Mouse (Mus musculus): ENCODE results near the gene Arhgap25. TPM values are rescaled to one million over a fixed set of nuclear protein-coding genes. Genes with fewer than 3 reads are reported as not detected.

Gene Arhgap25
- total and polyA plus RNA-seq, 3 experiments: 4.8 to 40.9 (median 22.8) TPM

GRCm38 (mm10) chr6:87451016-87451415, 82.0 kb downstream of the Arhgap25 start:
- H3K4me3 ChIP-seq (ENCODE audit: low read depth, low read length): no peak overlapping the region
- DNase-seq (ENCODE audit: low spot score) (no peak), ATAC-seq (ENCODE audit: extremely low read depth, insufficient number of reproducible peaks, low FRiP score, poor library complexity, severe bottlenecking) (no peak)
- no peaks in the 10 kb centered on the region for H3K9me3 ChIP-seq (replicated peaks)
- H3K27me3 ChIP-seq (ENCODE audit: insufficient read depth, low read length): peaks cover 40% of the 10 kb centered on the region
- TF ChIP-seq GATA2 (IDR thresholded peaks at IDR 0.05; ENCODE audit: borderline replicate concordance, low read depth, low read length) (no peak), GATA1 (IDR thresholded peaks at IDR 0.05; ENCODE audit: borderline replicate concordance, low read length) (no peak), TAL1 (conservative IDR thresholded peaks at IDR 0.05; ENCODE audit: low read depth, low read length) (no peak), CTCF (IDR thresholded peaks at IDR 0.05; ENCODE audit: low read depth, low read length) (no peak), POLR2AphosphoS5 (IDR thresholded peaks at IDR 0.05; ENCODE audit: insufficient replicate concordance, low read depth, low read length) (no peak)
- no peaks in the 10 kb centered on the region for H3K4me1 ChIP-seq (ENCODE audit: insufficient read depth, low read depth, low read length)
- no peaks in the 10 kb centered on the region for H3K36me3 ChIP-seq (replicated peaks)

- TF ChIP-seq CTCF (IDR thresholded peaks at IDR 0.05; ENCODE audit: low read depth, low read length) (no peak), TAL1 (conservative IDR thresholded peaks at IDR 0.05; ENCODE audit: low read depth, low read length) (no peak), GATA1 (IDR thresholded peaks at IDR 0.05; ENCODE audit: borderline replicate concordance, low read length) (no peak), POLR2AphosphoS5 (IDR thresholded peaks at IDR 0.05; ENCODE audit: insufficient replicate concordance, low read depth, low read length) (no peak), GATA2 (IDR thresholded peaks at IDR 0.05; ENCODE audit: borderline replicate concordance, low read depth, low read length) (no peak)
- no peak for ATAC-seq (ENCODE audit: extremely low read depth, insufficient number of reproducible peaks, low FRiP score, poor library complexity, severe bottlenecking)
- Histone ChIP-seq H3K36me3 (replicated peaks) (no peaks in the 10 kb centered on the region), H3K4me3 (ENCODE audit: low read depth, low read length) (no peak overlapping the region), H3K9me3 (replicated peaks) (no peaks in the 10 kb centered on the region), H3K4me1 (ENCODE audit: insufficient read depth, low read depth, low read length) (no peaks in the 10 kb centered on the region), H3K27me3 (ENCODE audit: insufficient read depth, low read length) (peaks cover 40% of the 10 kb centered on the region)
- DNase-seq (ENCODE audit: low spot score): no peak
These were observed 83.5 kb downstream of the Arhgap25 start for GRCm38 (mm10) chr6:87449534-87449933.

- Histone ChIP-seq H3K4me3 (ENCODE audit: low read depth, low read length) (no peak overlapping the region), H3K9me3 (replicated peaks) (no peaks in the 10 kb centered on the region), H3K36me3 (replicated peaks) (no peaks in the 10 kb centered on the region), H3K4me1 (ENCODE audit: insufficient read depth, low read depth, low read length) (no peaks in the 10 kb centered on the region), H3K27me3 (ENCODE audit: insufficient read depth, low read length) (peaks cover 41% of the 10 kb centered on the region)
- DNase-seq (ENCODE audit: low spot score): no peak
- ATAC-seq (ENCODE audit: extremely low read depth, insufficient number of reproducible peaks, low FRiP score, poor library complexity, severe bottlenecking): no peak
- TF ChIP-seq POLR2AphosphoS5 (IDR thresholded peaks at IDR 0.05; ENCODE audit: insufficient replicate concordance, low read depth, low read length): no peak
- TF ChIP-seq CTCF (IDR thresholded peaks at IDR 0.05; ENCODE audit: low read depth, low read length): no peak
- no peak for TF ChIP-seq TAL1 (conservative IDR thresholded peaks at IDR 0.05; ENCODE audit: low read depth, low read length)
- TF ChIP-seq GATA2 (IDR thresholded peaks at IDR 0.05; ENCODE audit: borderline replicate concordance, low read depth, low read length): no peak
- no peak for TF ChIP-seq GATA1 (IDR thresholded peaks at IDR 0.05; ENCODE audit: borderline replicate concordance, low read length)
These were observed 85.8 kb downstream of the Arhgap25 start for GRCm38 (mm10) chr6:87447217-87447616.

- ATAC-seq (ENCODE audit: extremely low read depth, insufficient number of reproducible peaks, low FRiP score, poor library complexity, severe bottlenecking): no peak
- H3K9me3 ChIP-seq (replicated peaks): no peaks in the 10 kb centered on the region
- no peak overlapping the region for H3K4me3 ChIP-seq (ENCODE audit: low read depth, low read length)
- H3K36me3 ChIP-seq (replicated peaks): no peaks in the 10 kb centered on the region
- H3K27me3 ChIP-seq (ENCODE audit: insufficient read depth, low read length): peaks cover 32% of the 10 kb centered on the region
- DNase-seq (ENCODE audit: low spot score): no peak
- H3K4me1 ChIP-seq (ENCODE audit: insufficient read depth, low read depth, low read length): no peaks in the 10 kb centered on the region
- no peak for TF ChIP-seq TAL1 (conservative IDR thresholded peaks at IDR 0.05; ENCODE audit: low read depth, low read length)
- TF ChIP-seq GATA2 (IDR thresholded peaks at IDR 0.05; ENCODE audit: borderline replicate concordance, low read depth, low read length): no peak
- TF ChIP-seq POLR2AphosphoS5 (IDR thresholded peaks at IDR 0.05; ENCODE audit: insufficient replicate concordance, low read depth, low read length): no peak
- no peak for TF ChIP-seq GATA1 (IDR thresholded peaks at IDR 0.05; ENCODE audit: borderline replicate concordance, low read length)
- TF ChIP-seq CTCF (IDR thresholded peaks at IDR 0.05; ENCODE audit: low read depth, low read length): no peak
These were observed 87.8 kb downstream of the Arhgap25 start for GRCm38 (mm10) chr6:87445222-87445621.

- no peak for ATAC-seq (ENCODE audit: extremely low read depth, insufficient number of reproducible peaks, low FRiP score, poor library complexity, severe bottlenecking)
- no peak overlapping the region for H3K4me3 ChIP-seq (ENCODE audit: low read depth, low read length)
- no peaks in the 10 kb centered on the region for H3K36me3 ChIP-seq (replicated peaks)
- no peak for TF ChIP-seq TAL1 (conservative IDR thresholded peaks at IDR 0.05; ENCODE audit: low read depth, low read length)
- no peak for TF ChIP-seq POLR2AphosphoS5 (IDR thresholded peaks at IDR 0.05; ENCODE audit: insufficient replicate concordance, low read depth, low read length)
- no peak for TF ChIP-seq CTCF (IDR thresholded peaks at IDR 0.05; ENCODE audit: low read depth, low read length)
- no peak for TF ChIP-seq GATA1 (IDR thresholded peaks at IDR 0.05; ENCODE audit: borderline replicate concordance, low read length)
- no peak for TF ChIP-seq GATA2 (IDR thresholded peaks at IDR 0.05; ENCODE audit: borderline replicate concordance, low read depth, low read length)
- peaks cover 22% of the 10 kb centered on the region for H3K27me3 ChIP-seq (ENCODE audit: insufficient read depth, low read length)
- H3K4me1 ChIP-seq (ENCODE audit: insufficient read depth, low read depth, low read length): no peaks in the 10 kb centered on the region
- H3K9me3 ChIP-seq (replicated peaks): no peaks in the 10 kb centered on the region
- no peak for DNase-seq (ENCODE audit: low spot score)
These were observed 89.8 kb downstream of the Arhgap25 start for GRCm38 (mm10) chr6:87443253-87443652.

GRCm38 (mm10) chr6:87436745-87437144, 96.3 kb downstream of the Arhgap25 start:
- Histone ChIP-seq H3K4me3 (ENCODE audit: low read depth, low read length) (no peak overlapping the region), H3K4me1 (ENCODE audit: insufficient read depth, low read depth, low read length) (no peaks in the 10 kb centered on the region), H3K9me3 (replicated peaks) (no peaks in the 10 kb centered on the region), H3K36me3 (replicated peaks) (no peaks in the 10 kb centered on the region), H3K27me3 (ENCODE audit: insufficient read depth, low read length) (peaks cover 7% of the 10 kb centered on the region)
- no peak for DNase-seq (ENCODE audit: low spot score)
- no peak for ATAC-seq (ENCODE audit: extremely low read depth, insufficient number of reproducible peaks, low FRiP score, poor library complexity, severe bottlenecking)
- no peak for TF ChIP-seq GATA2 (IDR thresholded peaks at IDR 0.05; ENCODE audit: borderline replicate concordance, low read depth, low read length)
- no peak for TF ChIP-seq TAL1 (conservative IDR thresholded peaks at IDR 0.05; ENCODE audit: low read depth, low read length)
- TF ChIP-seq POLR2AphosphoS5 (IDR thresholded peaks at IDR 0.05; ENCODE audit: insufficient replicate concordance, low read depth, low read length): no peak
- no peak for TF ChIP-seq GATA1 (IDR thresholded peaks at IDR 0.05; ENCODE audit: borderline replicate concordance, low read length)
- TF ChIP-seq CTCF (IDR thresholded peaks at IDR 0.05; ENCODE audit: low read depth, low read length): no peak
